Mouse (Mus musculus) cerebellum, adult 9-11 months (tissue): Measurements from ENCODE around the gene A3galt2.

Experiments
- DNase-seq: peaks from one replicate; pipeline ENCODE4 v3.0.0; 2022

The A3galt2 gene

GRCm38 (mm10) chr4:128728431-128728851 lies 26.7 kb upstream of the A3galt2 start:
- no peak for DNase-seq

GRCm38 (mm10) chr4:128729033-128729708 lies 26.0 kb upstream of the A3galt2 start:
- DNase-seq, result peak; percentile 86

GRCm38 (mm10) chr4:128729709-128730037 lies 25.5 kb upstream of the A3galt2 start:
- peak; percentile 60 for DNase-seq

DNA sequence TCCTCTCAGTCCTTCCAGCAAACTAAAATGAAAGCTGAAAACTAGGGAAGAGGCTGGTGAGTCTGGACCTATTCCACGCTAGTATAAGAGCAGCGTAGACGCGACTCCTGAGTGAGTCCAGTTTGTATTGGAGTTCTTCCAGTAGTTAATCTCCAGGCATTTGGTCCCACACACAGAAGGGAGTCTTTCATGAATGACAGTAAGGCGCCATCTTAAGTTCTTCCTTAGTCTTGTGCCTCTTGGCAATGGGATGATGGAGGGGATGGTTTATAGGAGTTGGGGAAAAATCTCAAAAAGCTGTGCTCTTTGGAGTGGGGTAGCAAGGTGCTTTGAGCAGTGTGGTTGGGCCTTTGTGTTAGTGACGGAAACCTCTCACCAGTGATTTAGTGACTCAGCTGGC lies 24.9 kb upstream of the A3galt2 start:
- no peak for DNase-seq

DNA sequence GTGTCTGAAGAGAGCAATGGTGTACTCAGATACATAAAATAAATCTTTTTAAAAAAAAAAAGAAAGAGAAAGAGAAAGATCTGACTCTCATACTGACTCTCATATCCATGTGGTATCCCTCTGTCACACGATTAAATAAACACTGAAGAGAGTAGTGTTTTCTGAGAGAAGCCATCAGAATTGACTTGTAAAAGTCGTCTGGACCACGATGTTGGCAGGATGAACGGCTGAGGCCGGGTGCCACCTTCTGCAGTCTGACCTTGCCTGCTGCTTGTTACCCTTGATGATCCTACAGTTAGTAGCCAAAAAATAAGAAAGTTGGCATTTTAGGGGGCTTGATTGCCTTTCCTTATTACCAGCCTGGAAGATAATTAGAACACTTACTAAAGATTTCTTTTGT lies 22.4 kb upstream of the A3galt2 start:
- no peak for DNase-seq

DNA sequence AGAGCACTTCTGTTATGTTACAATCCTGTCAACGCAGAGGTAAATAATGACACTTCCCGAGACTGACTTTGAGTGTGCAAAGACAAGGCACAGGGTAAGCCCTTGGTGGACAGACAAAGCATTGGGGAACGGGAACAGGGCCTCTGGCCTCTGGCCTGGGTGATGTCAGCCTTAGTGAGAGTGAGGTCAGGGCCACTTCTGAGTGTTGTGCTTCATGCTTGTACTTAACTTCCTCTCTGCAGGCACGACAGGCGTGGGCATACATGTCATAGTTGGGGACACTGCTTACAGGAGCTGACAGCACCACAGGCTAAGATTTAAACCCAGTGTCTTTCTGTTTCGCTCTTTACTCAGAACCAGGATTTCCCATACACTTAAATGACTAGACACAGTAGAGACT lies 21.7 kb upstream of the A3galt2 start:
- DNase-seq, result no peak

- DNase-seq, result peak; percentile 75
Measured at GRCm38 (mm10) chr4:128734217-128734616, 20.9 kb upstream of the A3galt2 start.

- peak; percentile 64 for DNase-seq
Measured at GRCm38 (mm10) chr4:128734721-128735671, 20.2 kb upstream of the A3galt2 start.

DNA sequence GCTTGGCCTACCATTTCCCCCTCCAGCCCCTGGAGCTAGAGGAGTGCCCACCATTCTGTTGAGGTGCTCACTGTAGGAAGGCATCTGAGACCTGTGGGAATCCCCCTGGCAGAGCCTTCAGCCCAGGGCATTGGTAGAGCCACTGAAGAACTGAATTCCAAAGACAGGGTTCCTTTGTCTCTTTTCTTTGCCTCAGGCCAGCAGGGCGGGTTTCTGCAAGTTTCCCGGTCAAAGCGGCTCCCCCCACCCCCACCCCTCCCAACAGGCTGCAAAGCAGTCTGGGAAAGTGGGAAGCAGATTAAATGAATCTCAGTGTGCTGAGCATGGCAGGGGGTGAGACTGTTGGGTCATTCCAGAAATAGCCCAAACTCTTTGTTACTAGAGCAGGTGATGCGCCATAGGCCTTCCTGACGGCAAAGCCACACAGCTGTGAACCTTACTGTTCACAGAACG lies 18.0 kb upstream of the A3galt2 start:
- peak; percentile 63 for DNase-seq

DNA sequence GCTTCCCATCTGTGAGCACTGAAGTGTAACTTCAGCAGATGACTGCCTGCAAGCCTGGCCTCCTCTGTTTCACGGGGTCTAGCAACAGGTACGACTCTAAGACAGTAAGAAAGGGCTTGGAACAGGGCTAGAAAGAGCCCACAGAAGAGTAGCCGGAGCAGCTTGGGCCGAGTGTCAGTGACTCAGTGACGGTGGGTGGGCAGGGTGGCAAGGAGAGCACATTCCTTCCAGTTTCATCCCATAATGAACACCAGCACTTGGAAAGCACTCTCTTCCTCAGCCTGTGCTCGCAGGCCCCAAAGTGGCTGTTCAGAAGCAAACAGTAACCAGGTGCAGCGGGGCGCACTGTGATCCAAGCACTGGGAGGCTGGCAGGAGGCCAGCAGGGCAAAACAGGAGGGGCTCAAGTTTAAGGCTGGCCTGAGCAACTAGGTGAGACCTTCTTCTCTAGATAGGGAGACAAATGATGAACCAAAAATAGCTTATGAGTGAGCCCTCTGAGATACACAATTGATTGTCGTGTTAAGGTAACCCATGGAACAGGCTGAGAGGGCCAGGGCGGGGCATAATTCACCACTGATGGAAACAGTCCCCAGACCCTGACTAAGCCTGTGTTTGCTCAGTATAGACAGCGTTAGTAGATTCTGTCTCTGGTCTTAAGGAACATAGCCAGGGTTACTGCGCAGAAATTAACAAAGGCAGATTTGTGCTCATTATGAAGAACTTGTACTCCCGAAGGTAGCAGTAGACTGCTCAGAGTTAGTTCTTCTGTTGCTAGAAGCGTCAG lies 17.1 kb upstream of the A3galt2 start:
- peak; percentile 62 for DNase-seq

DNA sequence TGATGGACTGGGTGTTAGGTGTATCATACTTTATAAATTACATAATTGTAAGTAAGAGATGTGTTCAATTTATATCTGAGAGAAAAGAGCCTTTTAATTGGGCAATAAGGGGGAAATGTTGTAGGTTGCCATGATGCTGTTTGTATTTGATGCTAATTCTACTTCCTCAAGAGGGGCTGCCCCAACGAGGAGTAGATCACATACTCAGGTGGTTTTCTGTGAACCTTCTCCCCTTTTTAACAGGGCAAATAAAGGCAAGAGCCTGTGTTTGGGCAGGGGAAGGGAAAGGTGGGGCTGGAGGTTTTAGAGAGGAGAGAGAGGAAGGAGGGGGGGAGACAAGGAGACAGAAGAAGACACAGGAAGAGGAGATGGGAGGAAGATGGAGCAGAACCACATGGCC lies 14.3 kb upstream of the A3galt2 start:
- no peak for DNase-seq

DNA sequence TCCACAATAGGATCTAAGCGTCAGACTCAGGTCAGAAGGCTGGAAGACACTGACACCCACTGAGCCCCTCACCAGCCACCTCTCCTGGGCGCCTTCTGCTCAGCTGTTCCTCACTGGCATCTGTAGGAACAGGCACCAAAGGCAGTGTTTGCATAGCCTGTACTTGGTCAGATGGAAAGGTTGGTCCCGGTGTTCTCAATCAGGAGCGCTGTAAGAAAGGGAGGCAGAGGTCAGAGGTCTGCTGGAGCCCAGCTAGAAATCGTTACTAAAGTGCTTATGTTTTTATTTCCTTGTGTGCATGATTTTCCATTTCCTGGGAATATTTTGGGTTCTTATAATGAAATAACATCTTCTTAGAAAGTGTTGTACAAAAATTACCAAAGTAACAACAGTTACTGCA lies 13.3 kb upstream of the A3galt2 start:
- no peak for DNase-seq

- DNase-seq, result no peak
Measured at GRCm38 (mm10) chr4:128742379-128742970, 12.7 kb upstream of the A3galt2 start.

DNA sequence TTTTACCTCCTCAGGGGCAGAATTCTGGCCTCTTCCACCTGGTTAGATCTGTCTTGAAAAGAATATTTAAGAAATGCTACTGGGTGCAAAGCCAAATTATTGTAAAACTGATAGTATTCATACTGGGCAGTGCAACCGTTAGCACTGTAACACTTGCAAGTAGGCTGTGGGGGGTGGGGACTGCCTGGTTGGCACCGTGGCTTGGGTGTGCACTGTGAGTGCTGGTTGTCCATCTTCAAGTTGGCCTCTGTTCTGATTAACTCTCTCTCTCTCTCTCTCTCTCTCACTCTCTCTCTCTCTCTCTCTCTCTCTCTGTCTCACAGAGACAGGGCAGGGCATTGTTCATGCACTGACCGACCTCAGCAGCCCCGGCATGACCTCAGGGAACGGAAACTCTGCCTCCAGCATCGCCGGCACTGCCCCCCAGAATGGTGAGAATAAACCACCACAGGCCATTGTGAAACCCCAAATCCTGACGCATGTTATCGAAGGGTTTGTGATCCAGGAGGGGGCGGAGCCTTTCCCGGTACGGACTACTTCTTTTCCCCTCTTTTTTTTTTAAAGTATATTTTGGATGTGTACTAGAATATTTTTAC lies 12.0 kb upstream of the A3galt2 start:
- no peak for DNase-seq

DNA sequence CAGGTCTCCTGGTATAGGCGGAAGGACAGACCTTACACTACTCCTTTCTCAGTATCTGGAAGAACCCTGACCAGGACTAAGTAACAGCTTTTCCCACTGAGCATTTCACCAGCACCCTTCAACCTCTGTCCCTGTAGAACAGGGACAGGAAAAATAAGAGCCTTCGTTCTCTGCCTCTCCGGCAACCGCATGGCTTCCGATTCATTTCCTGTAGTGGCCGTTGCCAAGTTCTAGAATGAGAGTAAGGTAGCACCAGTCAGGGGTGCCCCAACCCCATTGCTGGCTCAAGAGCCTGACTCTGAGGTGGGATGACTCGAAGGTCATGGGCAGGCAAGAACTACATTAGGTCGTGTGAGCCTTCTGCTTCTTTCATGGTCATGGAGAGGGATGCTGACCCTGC lies 10.0 kb upstream of the A3galt2 start:
- no peak for DNase-seq

- DNase-seq, result peak; percentile 71
Measured at GRCm38 (mm10) chr4:128747614-128748270, 7.4 kb upstream of the A3galt2 start.

DNA sequence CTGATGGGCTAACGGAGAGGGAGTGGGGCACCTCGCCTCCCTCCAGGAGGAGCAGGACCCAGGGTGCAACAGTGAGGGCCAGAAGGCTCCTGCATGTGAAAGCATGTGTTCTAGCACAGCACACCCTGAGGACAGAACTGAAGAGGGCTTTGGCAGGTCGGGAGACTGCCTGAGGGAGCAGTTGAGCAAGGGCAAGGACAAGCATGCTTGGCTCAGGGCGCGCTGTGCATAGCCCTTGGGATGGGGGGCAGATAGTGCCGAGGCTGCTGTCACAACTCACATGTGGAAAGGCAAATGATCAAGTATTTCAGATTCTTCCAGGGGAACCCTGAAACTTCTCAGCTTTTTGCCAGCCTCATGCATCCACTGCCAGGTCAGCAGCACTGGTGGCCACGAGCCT lies 6.9 kb upstream of the A3galt2 start:
- no peak for DNase-seq

- DNase-seq, result no peak
Measured at GRCm38 (mm10) chr4:128751006-128751405, 4.2 kb upstream of the A3galt2 start.

- peak; percentile 64 for DNase-seq
Measured at GRCm38 (mm10) chr4:128752031-128752757, 3.0 kb upstream of the A3galt2 start.

DNA sequence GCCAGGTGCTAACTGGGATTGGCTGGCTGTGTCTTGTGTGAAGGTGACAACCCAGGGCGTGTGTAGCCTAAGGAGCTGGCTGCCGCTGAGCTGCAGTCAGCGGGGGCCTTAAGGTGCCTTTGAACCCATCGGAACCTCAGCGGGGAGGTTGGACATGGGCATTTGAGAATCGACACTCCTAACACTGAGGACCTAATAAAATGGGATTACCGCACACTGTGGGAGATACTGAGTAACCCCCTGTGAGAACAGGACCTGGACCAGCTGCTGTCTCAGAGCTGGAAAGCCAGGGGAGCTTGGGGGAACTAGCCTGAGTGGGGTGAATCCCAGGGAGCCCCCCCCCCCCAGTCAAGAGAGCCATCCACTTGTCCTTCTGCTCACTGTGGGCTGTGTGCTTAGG lies 1.6 kb upstream of the A3galt2 start:
- no peak for DNase-seq

GRCm38 (mm10) chr4:128755900-128756299 lies 736 bp downstream of the A3galt2 start:
- no peak for DNase-seq
